Mouse (Mus musculus): ENCODE measurements around the gene Gna12.

GRCm38 (mm10) chr5:140801782-140802181 lies 28.4 kb downstream of the Gna12 start:
- TF ChIP-seq CTCF (IDR thresholded peaks at IDR 0.05; ENCODE audit: borderline replicate concordance, insufficient read depth, low read length) (no peak), POLR2A (IDR thresholded peaks at IDR 0.05; ENCODE audit: low read depth, low read length) (no peak)
